Mouse (Mus musculus) embryonic fibroblast, embryonic 13.5 days (primary cell): ENCODE data around the gene Nars2.

Experiments used
- CTCF ChIP-seq: IDR thresholded peaks from 2 replicates; pipeline ENCODE4 v1.5.1; 2011; ENCODE audit warnings: mild to moderate bottlenecking, control low read depth, low read length, moderate library complexity, borderline replicate concordance; ENCODE audit not compliant: insufficient read depth
- POLR2A ChIP-seq: IDR thresholded peaks from 2 replicates; pipeline ENCODE4 v1.6.1; 2011; ENCODE audit warnings: low read depth, mild to moderate bottlenecking, control low read depth, low read length, moderate library complexity

DNA sequence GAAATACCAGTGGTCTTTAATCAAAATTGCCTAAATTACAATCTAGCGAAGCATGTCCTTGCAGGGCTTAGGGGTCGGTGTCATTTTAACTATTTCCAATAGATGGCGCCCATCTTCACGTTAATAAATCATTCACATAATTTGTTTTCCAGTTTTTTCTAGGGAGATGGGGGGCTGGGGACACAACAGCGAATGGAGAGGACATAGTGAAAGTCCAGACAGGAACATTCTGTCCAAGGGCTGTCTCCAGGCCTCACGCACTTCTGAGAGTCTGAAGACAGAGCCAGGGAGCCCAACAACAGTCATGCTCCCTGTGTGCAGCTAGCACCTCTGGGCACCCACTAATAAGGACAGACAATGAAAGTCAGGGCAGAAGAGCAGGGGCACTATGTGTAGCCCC lies 127.8 kb downstream of the Nars2 start:
- no peak for TF ChIP-seq CTCF
- no peak for TF ChIP-seq POLR2A
